Mouse (Mus musculus): ENCODE data around the gene Btg4.

Gene Btg4

DNA sequence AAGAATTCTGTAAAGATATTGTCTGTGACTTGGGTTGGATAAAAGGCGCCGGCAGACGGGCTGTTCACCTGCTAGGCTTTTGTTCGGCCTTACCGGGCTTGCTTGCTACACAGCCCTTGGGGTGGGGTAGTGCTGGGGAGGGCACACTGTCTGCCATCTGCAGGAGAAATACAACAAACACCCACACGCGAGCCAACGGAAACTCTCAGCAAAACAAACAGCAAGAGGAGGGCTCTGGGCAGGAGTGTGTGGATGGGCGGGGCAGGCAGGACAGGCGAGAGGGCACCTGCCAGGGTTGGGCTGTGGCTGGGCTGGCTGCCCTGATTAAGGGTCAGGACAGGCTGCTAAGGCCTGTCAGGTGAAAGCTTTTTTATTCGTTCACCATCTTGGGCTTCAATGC lies 107.3 kb downstream of the Btg4 start:
- no peak for DNase-seq (ENCODE audit: low spot score)

DNA sequence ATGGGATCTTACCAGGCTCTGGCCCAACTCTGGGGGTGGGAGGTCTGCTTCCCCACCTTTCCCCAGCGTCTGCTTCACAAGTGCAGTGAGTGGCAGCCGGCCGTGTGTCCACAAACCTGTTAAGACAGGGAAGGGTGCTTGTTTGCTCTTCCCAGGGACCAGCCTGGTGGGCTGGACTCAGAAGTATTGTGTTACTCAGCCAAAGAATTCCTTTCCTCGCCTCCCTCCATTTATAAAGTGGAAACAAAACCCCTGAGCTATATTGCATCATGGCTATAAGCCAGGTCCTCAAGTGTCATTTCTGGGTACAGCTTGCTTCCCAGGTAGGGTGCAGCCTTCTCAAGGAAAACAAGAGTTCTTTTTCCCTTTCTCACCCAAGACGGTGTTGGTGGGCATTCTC lies 108.0 kb downstream of the Btg4 start:
- DNase-seq (ENCODE audit: low spot score) = no peak

DNA sequence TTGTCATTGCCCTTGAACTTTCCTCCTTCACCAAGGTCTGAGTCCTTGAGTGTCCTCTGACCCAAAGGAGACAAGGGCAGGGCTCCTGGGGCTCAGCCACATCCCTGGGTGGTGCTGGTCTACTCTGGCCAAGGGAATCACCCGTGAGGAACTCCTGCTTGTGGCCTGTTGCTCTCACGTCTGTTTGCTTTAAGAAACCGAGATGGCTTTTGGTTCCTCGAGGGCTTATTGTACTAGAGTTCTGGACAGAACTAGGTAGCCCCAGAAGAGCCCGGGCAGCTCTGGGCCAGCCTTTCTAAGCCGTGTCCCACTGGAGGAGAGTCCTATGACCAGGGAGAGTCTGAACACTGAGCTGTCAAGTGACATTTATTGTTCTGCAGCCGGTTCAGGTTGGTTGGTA lies 108.4 kb downstream of the Btg4 start:
- no peak for DNase-seq (ENCODE audit: low spot score)
